Mouse (Mus musculus): ENCODE measurements around the gene Kcne1.

DNA sequence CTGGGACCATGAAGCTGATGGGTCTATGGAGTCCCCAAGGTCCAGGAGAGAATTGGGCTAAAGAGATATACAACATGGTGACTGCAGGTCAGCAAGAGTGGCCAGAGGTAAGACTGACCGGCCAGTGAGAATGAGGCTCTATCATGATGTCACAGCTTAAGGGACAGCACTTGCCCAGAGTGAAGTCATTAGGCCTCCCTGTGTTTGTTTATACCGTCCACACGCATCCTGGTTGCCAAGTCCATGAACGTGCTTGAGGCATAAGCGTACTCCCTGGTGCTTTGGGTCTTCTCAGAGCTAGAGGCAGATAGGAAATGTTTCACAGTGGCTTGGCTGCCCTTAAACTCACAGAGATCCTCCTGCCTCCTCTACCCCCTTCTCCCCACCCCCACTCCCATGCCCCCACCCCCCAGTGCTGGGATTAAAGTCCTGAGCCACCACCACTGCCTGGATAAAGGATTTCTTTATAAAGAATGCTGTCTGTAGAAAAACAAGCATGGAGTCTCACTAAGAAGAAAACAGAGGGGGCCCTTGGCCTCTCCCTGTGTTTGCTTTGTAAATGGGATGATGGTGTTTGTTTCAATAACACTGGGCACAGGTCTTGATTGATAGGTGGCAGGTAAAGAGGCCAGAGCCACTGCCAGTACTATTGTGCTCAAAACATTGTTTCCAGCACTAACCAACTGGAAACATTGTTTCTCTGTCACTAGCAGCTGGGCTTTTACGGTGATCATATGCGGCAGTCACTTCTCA is 34.8 kb downstream of the Kcne1 start:
- TF ChIP-seq MAX (IDR thresholded peaks at IDR 0.05) (no peak), CTCF (IDR thresholded peaks at IDR 0.05; ENCODE audit: control insufficient read depth, insufficient read depth, insufficient read length) (no peak), CEBPB (IDR thresholded peaks at IDR 0.05; ENCODE audit: low read depth) (no peak), MYOG (IDR thresholded peaks at IDR 0.05; ENCODE audit: control insufficient read depth, extremely low read depth, insufficient read length) (no peak)

Data from C2C12 (cell line).